Mouse (Mus musculus) neural tube, embryonic 15.5 days (tissue): ENCODE data around the gene Eif4g1. TPM values are rescaled to one million over a fixed set of nuclear protein-coding genes. Genes with fewer than 3 reads are reported as not detected.

Source experiments
- ATAC-seq: fragments of 200-750 bp; cut with Nextera tagmentation; 2 replicates; pipeline ENCODE4 v1.8.0; 2017; ENCODE audit warnings: mild to moderate bottlenecking, moderate TSS enrichment, moderate library complexity; ENCODE audit not compliant: low FRiP score
- H3K27ac ChIP-seq: fragments of 300-500 bp; sonication (generic); replicated peaks from 2 replicates; pipeline ENCODE4 v1.5.1; 2015; ENCODE audit warnings: mild to moderate bottlenecking, inconsistent platforms
- H3K27me3 ChIP-seq: fragments of 300-500 bp; sonication (generic); replicated peaks from 2 replicates; pipeline ENCODE4 v1.6.1; 2015; ENCODE audit warnings: inconsistent platforms
- H3K36me3 ChIP-seq: fragments of 300-500 bp; sonication (generic); 2 replicates; pipeline ENCODE4 v1.6.1; 2015; ENCODE audit warnings: inconsistent platforms
- H3K4me1 ChIP-seq: fragments of 300-500 bp; sonication (generic); 2 replicates; pipeline ENCODE4 v1.6.1; 2015; ENCODE audit warnings: inconsistent platforms
- H3K4me2 ChIP-seq: fragments of 300-500 bp; sonication (generic); 2 replicates; pipeline ENCODE4 v1.6.1; 2015; ENCODE audit warnings: inconsistent platforms, mild to moderate bottlenecking, moderate library complexity
- H3K4me3 ChIP-seq: fragments of 300-500 bp; sonication (generic); replicated peaks from 2 replicates; pipeline ENCODE4 v1.5.1; 2015; ENCODE audit warnings: mild to moderate bottlenecking, inconsistent platforms
- H3K9ac ChIP-seq: fragments of 300-500 bp; sonication (generic); replicated peaks from 2 replicates; pipeline ENCODE4 v1.6.1; 2015; ENCODE audit warnings: mild to moderate bottlenecking, inconsistent platforms
- H3K9me3 ChIP-seq: fragments of 300-500 bp; sonication (generic); replicated peaks from 2 replicates; pipeline ENCODE4 v1.6.1; 2016; ENCODE audit warnings: inconsistent platforms
- WGBS: fragments of 180-500 bp; shearing (Covaris S2); methylation state at CpG from one replicate; pipeline ENCODE4 v1.1.7; 2015; ENCODE audit warnings: mixed read lengths; 5-methylcytosine and 5-hydroxymethylcytosine counted together
- polyA plus RNA-seq: library from polyadenylated mRNA; unstranded; fragments of >200 nt; fragmentation: Nextera tagmentation; extraction: Ambion mirVana; gene quantifications from 2 replicates; pipeline ENCODE4 v1.2.1, GENCODE M21; 2015

The Eif4g1 gene
- polyA plus RNA-seq, 1 experiment from 2014 or later: 130 TPM

- Histone ChIP-seq H3K36me3 (peaks cover 26% of the 10 kb centered on the region), H3K4me2 (peak within 1 kb of the TSS; percentile 95), H3K27ac (peak within 1 kb of the TSS; percentile 94), H3K4me3 (peak within 1 kb of the TSS; percentile 55), H3K9me3 (no peaks in the 10 kb centered on the region), H3K9ac (peak within 1 kb of the TSS; percentile 63), H3K4me1 (peaks cover 50% of the 10 kb centered on the region), H3K27me3 (no peaks in the 10 kb centered on the region)
- WGBS: under 1% methylated on average over 62 of the region's 62 CpGs
- peak; percentile 87 for ATAC-seq
Measured at GRCm38 (mm10) chr16:20717181-20717977, 49.3 kb downstream of the Eif4g1 start, which contains the start of the genes Polr2h and Clcn2. Polr2h (plus strand) TSS chr16:20717665. Clcn2 (minus strand) TSS chr16:20717746.

DNA sequence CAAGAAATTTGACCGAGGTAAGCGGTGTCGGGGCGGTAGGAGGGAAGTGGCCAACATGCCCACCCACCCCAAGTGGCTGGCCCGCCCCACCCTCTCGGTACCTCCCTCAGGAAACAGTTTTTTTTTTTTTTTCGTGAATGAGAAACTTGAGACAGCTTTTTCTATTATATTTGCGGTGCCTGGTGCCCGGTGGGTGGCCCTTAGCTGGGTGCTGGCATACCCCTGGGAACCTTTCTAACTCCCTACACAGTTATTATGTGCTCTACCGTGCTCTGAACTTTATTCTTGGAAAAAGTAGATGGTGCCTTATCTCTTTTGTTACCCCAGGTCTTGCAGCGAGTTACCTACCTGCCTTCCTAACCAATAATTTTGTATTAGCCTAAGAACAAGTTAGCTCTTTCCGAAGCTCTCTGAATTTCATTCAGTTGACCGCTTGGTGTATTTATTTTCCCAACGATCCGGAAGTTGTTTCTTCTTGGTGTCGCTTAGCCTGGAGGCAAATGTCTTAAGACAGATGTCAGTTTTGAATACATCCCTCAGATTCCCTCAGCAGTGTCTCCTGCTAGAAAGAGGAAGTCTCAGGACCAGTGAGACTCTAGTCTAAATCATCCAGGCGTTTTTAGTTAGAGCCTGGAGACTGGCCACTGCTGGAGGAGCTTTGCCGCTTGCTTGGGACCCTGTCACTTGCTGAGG, 50.0 kb downstream of the Eif4g1 start:
- ATAC-seq: peak; percentile 12
- H3K27ac ChIP-seq: peak overlapping the region; percentile 94
- peak overlapping the region; percentile 95 for H3K4me2 ChIP-seq
- H3K9ac ChIP-seq: peak overlapping the region; percentile 63
- WGBS: 3% methylated on average over 18 of the region's 18 CpGs
- peak overlapping the region; percentile 55 for H3K4me3 ChIP-seq
- peaks cover 23% of the 10 kb centered on the region for H3K36me3 ChIP-seq
- no peaks in the 10 kb centered on the region for H3K27me3 ChIP-seq
- H3K9me3 ChIP-seq: no peaks in the 10 kb centered on the region
- H3K4me1 ChIP-seq: peaks cover 46% of the 10 kb centered on the region

- WGBS: 90% methylated on average over 10 of the region's 10 CpGs
- Histone ChIP-seq H3K4me2 (no peak overlapping the region), H3K4me3 (no peak overlapping the region), H3K4me1 (peaks cover 18% of the 10 kb centered on the region), H3K36me3 (peaks cover 23% of the 10 kb centered on the region), H3K27ac (no peak overlapping the region), H3K27me3 (no peaks in the 10 kb centered on the region), H3K9me3 (no peaks in the 10 kb centered on the region), H3K9ac (no peak overlapping the region)
- no peak for ATAC-seq
Measured at GRCm38 (mm10) chr16:20721808-20722207, 53.7 kb downstream of the Eif4g1 start.

DNA sequence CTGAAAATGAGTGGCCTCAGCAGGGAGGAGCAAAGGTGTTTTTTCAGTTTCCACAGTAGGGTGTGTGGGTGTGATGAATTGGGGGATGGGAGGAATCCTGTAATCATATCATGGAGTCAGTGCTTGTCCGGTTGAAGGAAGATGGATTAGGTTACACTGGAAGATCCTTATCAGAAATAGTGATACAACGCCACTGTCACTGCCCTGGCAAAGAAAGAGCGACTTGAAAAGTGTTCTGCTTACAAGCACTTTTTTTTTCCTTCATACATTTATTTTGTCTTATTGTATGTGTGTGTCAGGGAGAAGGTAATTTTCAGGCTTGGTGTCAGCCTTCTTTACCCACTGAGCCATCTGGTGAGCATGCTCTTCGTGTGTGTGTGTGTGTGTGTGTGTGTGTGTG, 54.6 kb downstream of the Eif4g1 start:
- no peak overlapping the region for H3K4me2 ChIP-seq
- WGBS: 80% methylated on average over 4 of the region's 4 CpGs
- no peak overlapping the region for H3K9ac ChIP-seq
- no peak overlapping the region for H3K4me3 ChIP-seq
- peaks cover 12% of the 10 kb centered on the region for H3K4me1 ChIP-seq
- no peaks in the 10 kb centered on the region for H3K9me3 ChIP-seq
- H3K36me3 ChIP-seq: peaks cover 23% of the 10 kb centered on the region
- ATAC-seq: no peak
- no peaks in the 10 kb centered on the region for H3K27me3 ChIP-seq
- no peak overlapping the region for H3K27ac ChIP-seq

GRCm38 (mm10) chr16:20723247-20723646, 55.1 kb downstream of the Eif4g1 start:
- ATAC-seq: no peak
- Histone ChIP-seq H3K27ac (no peak overlapping the region), H3K4me1 (peaks cover 11% of the 10 kb centered on the region), H3K9ac (no peak overlapping the region), H3K9me3 (no peaks in the 10 kb centered on the region), H3K4me2 (no peak overlapping the region), H3K27me3 (no peaks in the 10 kb centered on the region), H3K4me3 (no peak overlapping the region), H3K36me3 (peaks cover 23% of the 10 kb centered on the region)
- WGBS: 74% methylated on average over 4 of the region's 4 CpGs

DNA sequence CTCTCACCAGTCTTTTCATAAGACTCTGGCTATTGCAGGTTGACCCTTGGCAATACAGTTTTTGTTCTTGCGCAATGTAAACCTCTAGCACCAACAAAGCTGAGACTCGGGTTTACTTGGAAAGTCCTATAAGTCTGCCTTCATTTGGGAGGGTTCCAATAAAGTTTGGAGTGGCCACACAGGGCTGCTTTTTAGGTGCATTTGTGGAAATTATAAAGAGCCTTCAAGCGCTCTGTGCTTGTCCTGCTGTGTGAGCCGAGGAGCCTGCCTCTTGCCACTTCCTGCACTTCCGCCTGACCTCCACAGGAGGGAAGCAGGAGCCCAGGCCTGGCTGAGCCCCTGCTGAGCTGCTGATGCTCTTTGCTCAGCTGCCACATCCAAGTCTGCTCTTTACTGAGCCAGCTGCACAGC, 56.2 kb downstream of the Eif4g1 start:
- ATAC-seq: peak; percentile 55; the same call in 1 of the 2 replicates

DNA sequence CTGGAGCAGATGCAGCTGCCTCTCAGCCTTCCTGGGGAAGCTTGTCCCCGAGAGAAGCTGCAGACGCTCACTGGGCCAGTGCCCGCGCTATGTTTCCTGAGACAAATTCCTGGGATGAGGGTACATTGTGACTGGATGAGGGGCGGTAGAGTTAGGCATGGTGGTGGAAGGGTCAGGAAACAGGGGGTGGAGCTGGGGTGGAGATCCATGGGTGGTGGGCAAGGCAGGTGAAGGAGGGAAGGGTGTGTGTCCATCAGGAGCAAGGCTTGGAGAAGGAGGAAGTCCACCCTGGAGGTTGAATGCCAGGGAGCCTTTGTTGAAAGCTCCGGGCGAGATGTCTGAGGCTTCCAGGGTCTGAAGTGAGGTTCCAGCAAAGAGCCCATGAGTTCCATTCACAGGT, 57.2 kb downstream of the Eif4g1 start:
- Histone ChIP-seq H3K27me3 (no peaks in the 10 kb centered on the region), H3K4me3 (no peak overlapping the region)
- WGBS: 81% methylated on average over 7 of the region's 7 CpGs

More for the DNA sequence above, 56.2 kb downstream of the Eif4g1 start:
- Histone ChIP-seq H3K4me2 (no peak overlapping the region), H3K9ac (no peak overlapping the region; the same call in 1 of the 2 replicates), H3K27me3 (no peaks in the 10 kb centered on the region), H3K4me1 (0 out of 2 replicates have a peak, but pooled peaks cover 4% of the 10 kb centered on the region), H3K4me3 (no peak overlapping the region), H3K9me3 (no peaks in the 10 kb centered on the region), H3K36me3 (peaks cover 23% of the 10 kb centered on the region), H3K27ac (no peak overlapping the region)
- 36% methylated on average over 5 of the region's 5 CpGs for WGBS

GRCm38 (mm10) chr16:20725750-20726149, 57.6 kb downstream of the Eif4g1 start:
- WGBS: 84% methylated on average over 4 of the region's 4 CpGs

More for the DNA sequence above, 57.2 kb downstream of the Eif4g1 start:
- 0 out of 2 replicates have a peak, but pooled peaks cover 4% of the 10 kb centered on the region for H3K4me1 ChIP-seq
- H3K36me3 ChIP-seq: peaks cover 18% of the 10 kb centered on the region
- H3K4me2 ChIP-seq: no peak overlapping the region
- ATAC-seq: no peak
- no peak overlapping the region for H3K9ac ChIP-seq
- no peaks in the 10 kb centered on the region for H3K9me3 ChIP-seq
- H3K27ac ChIP-seq: no peak overlapping the region

DNA sequence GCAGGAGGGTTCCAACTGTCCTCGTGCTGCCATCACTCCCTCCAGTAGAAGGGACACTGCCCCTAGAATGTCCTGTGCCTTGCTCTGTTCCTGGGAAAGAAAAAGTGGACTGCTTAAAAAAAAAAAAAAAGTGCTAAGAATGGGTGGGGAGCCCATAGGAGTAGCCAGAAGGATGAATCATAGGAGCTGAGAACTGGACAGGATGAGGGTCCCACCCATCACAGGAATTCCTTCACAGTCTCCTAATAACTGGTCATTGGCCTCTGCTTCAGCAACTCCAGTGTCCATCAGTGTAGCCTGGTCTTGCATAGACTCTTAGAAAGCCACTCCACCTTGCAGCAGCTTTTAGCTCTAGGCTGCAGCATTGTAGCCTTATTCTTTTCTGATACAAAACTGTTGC, 58.3 kb downstream of the Eif4g1 start:
- WGBS: 80% methylated on average over 1 of the region's 1 CpGs
- Histone ChIP-seq H3K4me1 (0 out of 2 replicates have a peak, but pooled peaks cover 4% of the 10 kb centered on the region), H3K9ac (no peak overlapping the region), H3K9me3 (no peaks in the 10 kb centered on the region), H3K4me2 (no peak overlapping the region), H3K36me3 (peaks cover 12% of the 10 kb centered on the region), H3K4me3 (no peak overlapping the region), H3K27ac (no peak overlapping the region), H3K27me3 (no peaks in the 10 kb centered on the region)
- no peak for ATAC-seq

More at GRCm38 (mm10) chr16:20725750-20726149, 57.6 kb downstream of the Eif4g1 start:
- Histone ChIP-seq H3K9me3 (no peaks in the 10 kb centered on the region), H3K27me3 (no peaks in the 10 kb centered on the region), H3K27ac (no peak overlapping the region), H3K4me2 (no peak overlapping the region), H3K4me1 (0 out of 2 replicates have a peak, but pooled peaks cover 4% of the 10 kb centered on the region), H3K9ac (no peak overlapping the region), H3K36me3 (peaks cover 15% of the 10 kb centered on the region), H3K4me3 (no peak overlapping the region)
- ATAC-seq: no peak

GRCm38 (mm10) chr16:20730293-20730711, 62.2 kb downstream of the Eif4g1 start:
- ATAC-seq: no peak
- H3K4me3 ChIP-seq: no peak overlapping the region
- H3K9ac ChIP-seq: no peak overlapping the region
- no peak overlapping the region for H3K4me2 ChIP-seq
- H3K27me3 ChIP-seq: peaks cover 10% of the 10 kb centered on the region
- peaks cover 24% of the 10 kb centered on the region for H3K4me1 ChIP-seq
- no peak overlapping the region for H3K27ac ChIP-seq
- H3K36me3 ChIP-seq: no peaks in the 10 kb centered on the region
- no peaks in the 10 kb centered on the region for H3K9me3 ChIP-seq
- 36% methylated on average over 5 of the region's 5 CpGs for WGBS

DNA sequence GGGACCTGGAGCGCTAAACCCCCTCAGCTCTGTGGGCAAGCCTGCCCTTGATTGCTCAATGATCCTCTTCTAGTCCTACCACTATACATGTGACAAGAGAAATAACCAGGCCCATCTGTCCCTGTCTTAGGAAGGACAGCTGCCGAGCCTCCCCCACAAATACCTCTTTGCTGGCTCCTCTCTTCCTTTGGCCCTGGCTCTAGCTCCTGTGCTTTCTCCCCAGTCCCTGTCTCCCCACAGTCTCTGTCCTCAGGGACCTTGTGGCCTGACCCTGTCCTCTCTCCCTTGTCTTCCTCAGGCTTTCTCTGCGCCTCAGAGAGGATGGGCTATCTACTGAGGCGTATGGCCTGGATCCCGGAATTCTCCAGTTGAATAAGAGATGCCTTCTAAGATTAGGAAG, 63.6 kb downstream of the Eif4g1 start:
- Histone ChIP-seq H3K4me2 (peak overlapping the region; percentile 85; the same call in 1 of the 2 replicates), H3K4me3 (peak overlapping the region; percentile 63; the same call in 1 of the 2 replicates), H3K4me1 (peaks cover 24% of the 10 kb centered on the region), H3K36me3 (peaks cover 8% of the 10 kb centered on the region; the same call in 1 of the 2 replicates), H3K27me3 (peaks cover 19% of the 10 kb centered on the region), H3K9me3 (no peaks in the 10 kb centered on the region), H3K27ac (0 out of 2 replicates have a peak overlapping the region, but pooled peaks have one; percentile 78), H3K9ac (no peak overlapping the region)
- WGBS: 57% methylated on average over 5 of the region's 5 CpGs
- ATAC-seq: no peak
